8 mouse cellular contexts compared by ENCODE assay signal in genomic region chr4:28812691-28813289, GRCm38 (mm10). TPM values are rescaled to one million over a fixed set of nuclear protein-coding genes. Genes with fewer than 3 reads are reported as not detected.
DNase-seq lines count a peak whose midpoint lies in the region; ATAC-seq and TF ChIP-seq lines count a peak whose summit lies in the region.

Gene Epha7, plus strand, starts transcription at chr4:28813131.

- TF ChIP-seq EP300 in liver, postnatal 0 days (IDR thresholded peaks at IDR 0.05; ENCODE audit: low read depth) = no peak

- H3K4me2 ChIP-seq in forebrain, embryonic 15.5 days (replicated peaks) = peak within 1 kb of the TSS; percentile 61
- H3K4me2 ChIP-seq in liver, postnatal 0 days (ENCODE audit: low read depth, low read length) = peak within 1 kb of the TSS; percentile 95
- peak within 1 kb of the TSS; percentile 73 for H3K4me2 ChIP-seq in neural tube, embryonic 14.5 days (ENCODE audit: low read depth, low read length)

- peaks cover 19% of the 10 kb centered on the region for H3K4me1 ChIP-seq in E14TG2a.4 (replicated peaks; ENCODE audit: low read depth, low read length)
- H3K4me1 ChIP-seq in forebrain, embryonic 15.5 days = 0 out of 2 replicates have a peak, but pooled peaks cover 6% of the 10 kb centered on the region
- H3K4me1 ChIP-seq in liver, postnatal 0 days (ENCODE audit: insufficient read depth) = peaks cover 17% of the 10 kb centered on the region
- H3K4me1 ChIP-seq in neural tube, embryonic 14.5 days (ENCODE audit: control insufficient read depth, insufficient read depth, low read length) = no peaks in the 10 kb centered on the region
- peaks cover 4% of the 10 kb centered on the region for H3K4me1 ChIP-seq in testis, adult 2 months (ENCODE audit: control insufficient read depth, insufficient read depth, low read length)

- H3K9ac ChIP-seq in forebrain, embryonic 15.5 days (replicated peaks) = peak within 1 kb of the TSS; percentile 85
- H3K9ac ChIP-seq in liver, postnatal 0 days (replicated peaks) = peak within 1 kb of the TSS; percentile 45
- peak within 1 kb of the TSS; percentile 89 for H3K9ac ChIP-seq in neural tube, embryonic 14.5 days (replicated peaks; ENCODE audit: low read depth, low read length)

- H3K36me3 ChIP-seq in E14TG2a.4 (ENCODE audit: insufficient read depth, low read length) = no peaks in the 10 kb centered on the region
- no peaks in the 10 kb centered on the region for H3K36me3 ChIP-seq in forebrain, embryonic 15.5 days
- H3K36me3 ChIP-seq in liver, postnatal 0 days (replicated peaks; ENCODE audit: insufficient read depth, low read length) = no peaks in the 10 kb centered on the region
- H3K36me3 ChIP-seq in neural tube, embryonic 14.5 days (ENCODE audit: control insufficient read depth, insufficient read depth, low read length) = no peaks in the 10 kb centered on the region
- no peaks in the 10 kb centered on the region for H3K36me3 ChIP-seq in testis, adult 2 months (ENCODE audit: control insufficient read depth, insufficient read depth, low read length)

- no peaks in the 10 kb centered on the region for H3K9me3 ChIP-seq in E14TG2a.4 (ENCODE audit: low read length)
- no peaks in the 10 kb centered on the region for H3K9me3 ChIP-seq in forebrain, embryonic 15.5 days
- H3K9me3 ChIP-seq in liver, postnatal 0 days (ENCODE audit: low read length) = no peaks in the 10 kb centered on the region
- H3K9me3 ChIP-seq in neural tube, embryonic 14.5 days (ENCODE audit: control insufficient read depth, low read length) = no peaks in the 10 kb centered on the region

- peak within 1 kb of the TSS; percentile 96 for H3K27ac ChIP-seq in forebrain, embryonic 15.5 days (replicated peaks)
- H3K27ac ChIP-seq in liver, postnatal 0 days (ENCODE audit: low read depth) = 0 out of 2 replicates have a peak within 1 kb of the TSS, but pooled peaks have one; percentile 30
- peak within 1 kb of the TSS; percentile 95 for H3K27ac ChIP-seq in neural tube, embryonic 14.5 days (ENCODE audit: low read depth, low read length)
- H3K27ac ChIP-seq in testis, adult 2 months (ENCODE audit: control insufficient read depth, insufficient read depth, low read depth, low read length) = no peak within 1 kb of the TSS

- peak; percentile 97 for ATAC-seq in forebrain, embryonic 15.5 days (replicated peaks)
- peak; percentile 100 for ATAC-seq in liver, postnatal 0 days
- ATAC-seq in neural tube, embryonic 14.5 days (ENCODE audit: low read depth) = peak; percentile 97

- intact Hi-C loops in heart, postnatal 14 days (cut with DNase I) = loop anchor here (5.0 to 10.0 kb wide), 2 partner anchors 302 to 725 kb away; no protein-coding TSS in a partner anchor

- H3K4me3 ChIP-seq in E14TG2a.4 (replicated peaks; ENCODE audit: low read length) = peak within 1 kb of the TSS; percentile 85
- peak within 1 kb of the TSS; percentile 70 for H3K4me3 ChIP-seq in forebrain, embryonic 15.5 days
- H3K4me3 ChIP-seq in liver, postnatal 0 days (ENCODE audit: low read depth, low read length) = peak within 1 kb of the TSS; percentile 66
- peak within 1 kb of the TSS; percentile 85 for H3K4me3 ChIP-seq in neural tube, embryonic 14.5 days (ENCODE audit: low read depth, low read length)
- peak within 1 kb of the TSS; percentile 79 for H3K4me3 ChIP-seq in testis, adult 2 months (ENCODE audit: control insufficient read depth, low read depth, low read length)

- H3K27me3 ChIP-seq in E14TG2a.4 (ENCODE audit: insufficient read depth, low read length) = peaks cover 28% of the 10 kb centered on the region
- no peaks in the 10 kb centered on the region for H3K27me3 ChIP-seq in forebrain, embryonic 15.5 days
- H3K27me3 ChIP-seq in liver, postnatal 0 days (ENCODE audit: insufficient read depth, low read length) = peaks cover 45% of the 10 kb centered on the region
- no peaks in the 10 kb centered on the region for H3K27me3 ChIP-seq in neural tube, embryonic 14.5 days (ENCODE audit: control insufficient read depth, insufficient read depth, low read length)
- no peaks in the 10 kb centered on the region; the same call in 1 of the 2 replicates for H3K27me3 ChIP-seq in testis, adult 2 months (ENCODE audit: control insufficient read depth, insufficient read depth, low read length)

- DNase-seq in cerebellum, adult 18-20 months = peak; percentile 97 to 99
- peak; percentile 96 to 98 for DNase-seq in heart, postnatal 14 days
- DNase-seq in layer of hippocampus, adult 11-12 months (ENCODE audit: low spot score) = peak; percentile 93
- DNase-seq in liver, postnatal 0 days = peak; percentile 92

- TF ChIP-seq CTCF in E14TG2a.4 (conservative IDR thresholded peaks at IDR 0.05; ENCODE audit: low read length) = no peak
- TF ChIP-seq CTCF in liver, postnatal 0 days (IDR thresholded peaks at IDR 0.05; ENCODE audit: low read depth) = no peak
- TF ChIP-seq CTCF in testis, adult 2 months (IDR thresholded peaks at IDR 0.05; ENCODE audit: control insufficient read depth, insufficient read depth, insufficient replicate concordance, low read depth, low read length) = no peak

- WGBS in forebrain, embryonic 15.5 days = under 1% methylated on average over 48 of the region's 48 CpGs
- under 1% methylated on average over 48 of the region's 48 CpGs for WGBS in liver, postnatal 0 days (ENCODE audit: insufficient replicate concordance)
- WGBS in neural tube, embryonic 14.5 days = 0% methylated on average over 48 of the region's 48 CpGs

- TF ChIP-seq POLR2A in testis, adult 2 months (IDR thresholded peaks at IDR 0.05; ENCODE audit: control insufficient read depth, low read depth, low read length) = peak; percentile 46; the same call in 1 of the 2 replicates

RNA-seq across cellular contexts. Expression of gene Epha7, which starts in this region (rescaled TPM):
- 58.3 and 59.8 TPM in 2 replicates for polyA plus RNA-seq in forebrain, embryonic 15.5 days (2015; fragmentation: Nextera tagmentation; extraction: Ambion mirVana)
- 1 to 10 TPM; 8.8 to 8.9 TPM for total RNA-seq in heart, postnatal 14 days (2021)
- polyA plus RNA-seq in liver, postnatal 0 days (2015; fragmentation: Nextera tagmentation; extraction: Ambion mirVana) = 1.1 and 1.2 TPM in 2 replicates
- 42.7 and 54.5 TPM in 2 replicates for polyA plus RNA-seq in neural tube, embryonic 14.5 days (2014; fragmentation: Nextera tagmentation; extraction: Ambion mirVana)
- 1.5 and 2.2 TPM in 2 replicates for polyA plus RNA-seq in testis, adult 2 months (2012; rRNA removed)

Comparison
In these comparisons a context has a peak if more than half of its experiments do, and no peak if none do; other contexts are left out.
1. RNA of gene Epha7 (polyA plus RNA-seq): 58.3 to 59.8 TPM in forebrain, embryonic 15.5 days and 42.7 to 54.5 TPM in neural tube, embryonic 14.5 days; 1.5 to 2.2 TPM in testis, adult 2 months and 1.1 to 1.2 TPM in liver, postnatal 0 days; every median in the first group is over 10 times any median in the second.
2. Peak in every context shown above with its lines, with median percentiles within 50 percentile points of each other: H3K4me3 ChIP-seq, DNase-seq, ATAC-seq, H3K4me2 ChIP-seq and H3K9ac ChIP-seq.